Mouse (Mus musculus) intestine, postnatal 0 days (tissue): ENCODE results near the gene Apopt1. TPM values are rescaled to one million over a fixed set of nuclear protein-coding genes. Genes with fewer than 3 reads are reported as not detected.
A peak's percentile ranks its signal among the peaks of the same experiment; 100 is the strongest.
"Not testable (repeated sequence)": the region's sequence is repeated elsewhere in the genome, so short reads cannot be mapped to it uniquely, and the experiment has no call there.

Experiments used
- ATAC-seq: fragments of 200-750 bp; cut with Nextera tagmentation; 2 replicates; pipeline ENCODE4 v1.8.0; 2017; ENCODE audit warnings: mild to moderate bottlenecking, moderate TSS enrichment, moderate library complexity
- H3K27ac ChIP-seq: fragments of 300-500 bp; sonication (generic); 2 replicates; pipeline ENCODE4 v1.5.1; 2014; ENCODE audit warnings: mild to moderate bottlenecking, low read depth, low read length, moderate library complexity
- H3K27me3 ChIP-seq: fragments of 300-500 bp; sonication (generic); replicated peaks from 2 replicates; pipeline ENCODE4 v1.6.1; 2014; ENCODE audit warnings: low read length, mixed read lengths; ENCODE audit not compliant: control insufficient read depth, insufficient read depth
- H3K36me3 ChIP-seq: fragments of 300-500 bp; sonication (generic); 2 replicates; pipeline ENCODE4 v1.6.1; 2014; ENCODE audit warnings: mild to moderate bottlenecking, moderate library complexity; ENCODE audit not compliant: control insufficient read depth, insufficient read depth
- H3K4me1 ChIP-seq: fragments of 300-500 bp; sonication (generic); replicated peaks from 2 replicates; pipeline ENCODE4 v1.6.1; 2014; ENCODE audit warnings: antibody characterized with exemption, low read length, mixed read lengths; ENCODE audit not compliant: control insufficient read depth, insufficient read depth
- H3K4me2 ChIP-seq: fragments of 300-500 bp; sonication (generic); replicated peaks from 2 replicates; pipeline ENCODE4 v1.6.1; 2014; ENCODE audit warnings: low read depth, mild to moderate bottlenecking, moderate library complexity
- H3K4me3 ChIP-seq: fragments of 300-500 bp; sonication (generic); 2 replicates; pipeline ENCODE4 v1.5.1; 2014; ENCODE audit warnings: low read depth, low read length
- H3K9ac ChIP-seq: fragments of 300-500 bp; sonication (generic); 2 replicates; pipeline ENCODE4 v1.6.1; 2014; ENCODE audit warnings: mild to moderate bottlenecking, low read depth, low read length
- H3K9me3 ChIP-seq: fragments of 300-500 bp; sonication (generic); 2 replicates; pipeline ENCODE4 v1.6.1; 2016; ENCODE audit warnings: mixed run types; ENCODE audit not compliant: control insufficient read depth
- CTCF ChIP-seq: sonication (generic); IDR thresholded peaks from 2 replicates; pipeline ENCODE4 v1.5.1; 2016; ENCODE audit warnings: low read depth, mild to moderate bottlenecking, control low read depth, antibody characterized with exemption, moderate library complexity
- WGBS: fragments of 180-500 bp; shearing (Covaris S2); extraction: QIAGEN DNeasy Blood & Tissue Kit; methylation state at CpG from one replicate; pipeline ENCODE4 v1.1.7; 2014; 5-methylcytosine and 5-hydroxymethylcytosine counted together
- polyA plus RNA-seq: library from polyadenylated mRNA; unstranded; fragments of >200 nt; fragmentation: Nextera tagmentation; extraction: Ambion mirVana; gene quantifications from 2 replicates; pipeline ENCODE4 v1.2.1, GENCODE M21; 2015

The Apopt1 gene
- polyA plus RNA-seq, 1 experiment from 2014 or later = 44.8 TPM

- Histone ChIP-seq H3K27me3 (no peaks in the 10 kb centered on the region), H3K4me1 (no peaks in the 10 kb centered on the region), H3K9ac (0 out of 2 replicates have a peak overlapping the region, but pooled peaks have one; percentile 7), H3K9me3 (no peaks in the 10 kb centered on the region), H3K36me3 (peaks cover 23% of the 10 kb centered on the region), H3K4me3 (no peak overlapping the region), H3K4me2 (no peak overlapping the region), H3K27ac (no peak overlapping the region)
- no peak for TF ChIP-seq CTCF
- 65% methylated on average over 5 of the region's 5 CpGs for whole genome bisulfite sequencing
- ATAC-seq = 0 out of 2 replicates have a peak, but pooled peaks have one; percentile 5
These were observed 19.9 kb downstream of the Apopt1 start for GRCm38 (mm10) chr12:111732921-111733320.

GRCm38 (mm10) chr12:111734912-111735311, 21.9 kb downstream of the Apopt1 start:
- Histone ChIP-seq H3K4me2 (no peak overlapping the region), H3K36me3 (peaks cover 12% of the 10 kb centered on the region), H3K4me1 (no peaks in the 10 kb centered on the region), H3K27me3 (no peaks in the 10 kb centered on the region), H3K27ac (no peak overlapping the region), H3K4me3 (no peak overlapping the region), H3K9me3 (no peaks in the 10 kb centered on the region), H3K9ac (no peak overlapping the region)
- no peak for TF ChIP-seq CTCF
- 88% methylated on average over 3 of the region's 3 CpGs for WGBS
- no peak for ATAC-seq

- H3K27me3 ChIP-seq, H3K4me3 ChIP-seq, H3K9ac ChIP-seq, H3K4me1 ChIP-seq, H3K9me3 ChIP-seq, H3K4me2 ChIP-seq, H3K36me3 ChIP-seq, H3K27ac ChIP-seq, ATAC-seq: not testable (repeated sequence)
- 79% methylated on average over 8 of the region's 8 CpGs for WGBS
These were observed 23.6 kb downstream of the Apopt1 start for GRCm38 (mm10) chr12:111736676-111737075.

- Histone ChIP-seq H3K36me3 (0 out of 2 replicates have a peak, but pooled peaks cover 4% of the 10 kb centered on the region), H3K27me3 (no peaks in the 10 kb centered on the region), H3K4me1 (no peaks in the 10 kb centered on the region), H3K27ac (no peak overlapping the region), H3K4me3 (no peak overlapping the region), H3K9ac (no peak overlapping the region), H3K9me3 (no peaks in the 10 kb centered on the region), H3K4me2 (no peak overlapping the region)
- TF ChIP-seq CTCF = no peak
- WGBS = 66% methylated on average over 9 of the region's 9 CpGs
- no peak for ATAC-seq
These were observed 24.3 kb downstream of the Apopt1 start for GRCm38 (mm10) chr12:111737370-111737769.

GRCm38 (mm10) chr12:111738754-111739153, 25.7 kb downstream of the Apopt1 start:
- no peak for ATAC-seq
- no peak overlapping the region for H3K9ac ChIP-seq
- 27% methylated on average over 3 of the region's 3 CpGs for WGBS

GRCm38 (mm10) chr12:111741338-111741737, 28.3 kb downstream of the Apopt1 start:
- Histone ChIP-seq H3K4me3 (no peak overlapping the region), H3K4me2 (no peak overlapping the region), H3K27ac (no peak overlapping the region), H3K36me3 (no peaks in the 10 kb centered on the region), H3K9ac (no peak overlapping the region), H3K27me3 (no peaks in the 10 kb centered on the region), H3K9me3 (no peaks in the 10 kb centered on the region), H3K4me1 (0 out of 2 replicates have a peak, but pooled peaks cover 10% of the 10 kb centered on the region)
- WGBS = 76% methylated on average over 8 of the region's 8 CpGs
- no peak for TF ChIP-seq CTCF
- no peak for ATAC-seq

More at GRCm38 (mm10) chr12:111738754-111739153, 25.7 kb downstream of the Apopt1 start:
- no peaks in the 10 kb centered on the region for H3K9me3 ChIP-seq
- peak; percentile 75 for TF ChIP-seq CTCF
- no peaks in the 10 kb centered on the region for H3K27me3 ChIP-seq
- H3K4me3 ChIP-seq = no peak overlapping the region
- H3K4me1 ChIP-seq = no peaks in the 10 kb centered on the region
- 0 out of 2 replicates have a peak, but pooled peaks cover 4% of the 10 kb centered on the region for H3K36me3 ChIP-seq
- no peak overlapping the region for H3K4me2 ChIP-seq
- H3K27ac ChIP-seq = no peak overlapping the region

- H3K4me2 ChIP-seq = no peak overlapping the region
- no peak overlapping the region for H3K9ac ChIP-seq
- no peak for ATAC-seq
- no peaks in the 10 kb centered on the region for H3K9me3 ChIP-seq
- 0 out of 2 replicates have a peak, but pooled peaks cover 10% of the 10 kb centered on the region for H3K4me1 ChIP-seq
- 62% methylated on average over 2 of the region's 2 CpGs for WGBS
- TF ChIP-seq CTCF = no peak
- no peaks in the 10 kb centered on the region for H3K27me3 ChIP-seq
- no peak overlapping the region for H3K27ac ChIP-seq
- H3K36me3 ChIP-seq = no peaks in the 10 kb centered on the region
- H3K4me3 ChIP-seq = no peak overlapping the region
These were observed 30.4 kb downstream of the Apopt1 start for GRCm38 (mm10) chr12:111743419-111743818.
